Mouse (Mus musculus) adrenal gland, adult 8-10 months (tissue): ENCODE results near the gene Tmem72. TPM values are rescaled to one million over a fixed set of nuclear protein-coding genes. Genes with fewer than 3 reads are reported as not detected.
A peak's percentile ranks its signal among the peaks of the same experiment; 100 is the strongest.

ENCODE experiments used
- DNase-seq: peaks from one replicate; pipeline ENCODE4 v3.0.0; 2022
- microRNA-seq, 2 experiments: library from miRNA; unstranded; fragments of <30 nt; microRNA quantifications; one replicate each; pipeline ENCODE4 v1.2.0; 2022
- total RNA-seq, 4 experiments: library from RNA; stranded (reverse); gene quantifications; 2 replicates each; pipeline ENCODE4 v1.2.4; 2022

The Tmem72 gene
- total RNA-seq, 4 experiments from 2014 or later = 0.03 to 0.12 (median 0.08) TPM

DNA sequence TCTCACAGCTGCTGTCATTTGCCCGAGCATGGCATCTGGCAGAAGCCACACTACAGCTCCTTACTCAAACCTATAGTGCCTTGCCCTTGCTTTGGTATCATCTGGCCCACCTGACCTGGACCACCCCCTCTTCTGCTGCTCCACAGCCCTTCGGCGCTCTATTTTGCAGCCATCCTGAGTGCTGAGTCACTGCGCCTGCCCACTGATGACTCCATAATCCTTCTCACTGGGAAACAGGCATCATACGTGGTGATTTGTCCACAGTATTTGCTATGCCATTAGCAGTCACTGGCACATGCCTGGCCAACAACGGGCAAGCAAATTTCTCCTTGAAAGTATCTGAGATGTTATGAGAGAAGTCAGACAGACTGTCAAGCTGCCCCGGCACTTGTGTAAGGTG is 66.9 kb downstream of the Tmem72 start:
- no peak for DNase-seq

DNA sequence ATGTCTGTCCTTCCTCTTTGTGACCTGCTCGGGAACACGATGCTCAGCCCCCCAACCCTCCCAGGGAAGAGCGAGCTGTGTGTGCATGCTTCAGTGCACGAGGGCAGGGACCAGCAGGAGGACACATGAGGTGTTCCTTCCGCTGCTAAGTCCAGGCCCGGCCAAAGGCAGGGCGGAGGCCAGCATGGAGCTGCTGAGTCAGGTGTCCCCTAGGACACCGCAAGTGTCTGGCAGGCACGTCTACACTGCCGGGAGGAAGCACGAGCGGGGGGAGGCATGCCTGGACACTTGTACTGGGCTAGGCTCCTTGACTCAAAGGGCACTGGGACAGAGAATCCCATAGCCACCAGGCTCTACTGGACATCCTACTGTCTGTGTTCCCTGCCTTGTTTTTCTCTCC is 69.0 kb downstream of the Tmem72 start:
- DNase-seq = peak; percentile 28

DNA sequence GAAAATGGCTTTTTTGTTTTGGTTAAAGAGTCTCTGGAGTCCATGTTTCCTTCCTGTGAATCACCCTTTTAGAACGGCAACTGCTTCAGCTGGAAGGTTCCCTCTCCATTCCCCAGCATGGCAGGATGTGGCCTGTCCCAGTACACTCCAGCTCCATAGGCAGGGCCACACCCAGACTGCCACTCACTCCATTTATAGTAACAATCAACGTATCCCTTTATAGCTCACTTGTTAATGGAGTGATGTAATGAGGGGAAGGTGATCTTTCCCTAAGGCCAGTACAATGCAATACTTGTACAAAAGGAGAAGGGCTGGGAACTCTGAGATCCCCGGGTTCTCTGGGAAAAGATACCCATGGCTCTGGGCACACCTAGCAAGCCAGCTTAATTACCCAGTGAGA is 72.4 kb downstream of the Tmem72 start:
- no peak for DNase-seq

DNA sequence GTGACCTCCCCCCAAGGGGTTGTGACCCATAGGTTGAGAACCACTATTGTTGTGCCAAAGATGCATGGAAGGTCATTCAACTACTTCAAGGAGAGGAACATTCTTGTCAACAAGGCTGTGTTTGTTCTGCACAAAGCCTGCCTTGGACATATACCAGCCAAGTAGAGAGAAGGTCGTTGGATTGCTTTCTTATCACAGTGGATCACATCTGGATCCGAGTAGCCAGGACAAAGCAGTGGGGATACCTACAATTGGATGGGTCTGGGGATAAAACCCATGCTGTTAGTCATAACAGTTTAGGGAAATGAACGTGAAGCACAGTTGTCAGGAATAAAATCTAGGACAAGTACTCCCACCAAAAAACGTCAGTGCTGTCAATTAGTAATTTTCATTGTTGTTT is 72.8 kb downstream of the Tmem72 start:
- DNase-seq = no peak

DNA sequence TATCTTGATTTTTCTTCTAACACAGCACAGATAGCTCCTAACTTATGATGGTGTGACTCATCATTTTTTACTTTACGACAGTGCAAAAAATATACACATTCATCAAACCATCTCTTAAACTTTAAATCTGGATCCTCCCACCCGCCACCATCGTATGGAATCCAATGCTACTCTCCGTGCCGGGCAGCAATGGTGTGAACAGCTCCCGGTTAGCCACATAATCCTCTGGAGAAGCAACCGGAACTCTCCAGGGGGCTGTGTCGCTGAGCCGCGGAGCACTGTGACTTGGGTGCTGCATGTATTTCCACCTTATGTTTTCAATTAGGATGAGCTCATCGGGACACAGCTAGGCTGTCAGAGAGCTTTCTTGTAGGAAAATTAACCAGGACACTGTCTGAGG is 73.8 kb downstream of the Tmem72 start:
- DNase-seq = no peak

DNA sequence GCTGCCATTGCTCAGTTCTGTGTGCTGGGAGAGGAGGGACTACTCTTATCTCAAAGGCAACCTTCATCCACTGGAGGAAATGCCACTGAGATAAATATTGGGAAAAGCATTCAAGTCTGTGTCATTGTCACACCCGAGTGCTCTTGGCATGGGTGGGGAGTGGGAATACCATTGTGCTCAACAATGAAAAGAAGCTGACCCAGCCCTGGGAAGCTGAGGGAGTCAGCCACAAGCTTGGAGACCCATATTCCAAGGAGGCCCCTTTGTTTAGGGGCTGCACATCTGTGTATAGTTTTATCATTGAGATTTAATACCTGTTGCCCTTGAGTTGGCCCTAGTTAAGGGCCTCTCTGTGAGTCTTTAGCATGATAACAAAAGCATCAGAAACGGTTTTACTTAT is 77.0 kb downstream of the Tmem72 start:
- no peak for DNase-seq

DNA sequence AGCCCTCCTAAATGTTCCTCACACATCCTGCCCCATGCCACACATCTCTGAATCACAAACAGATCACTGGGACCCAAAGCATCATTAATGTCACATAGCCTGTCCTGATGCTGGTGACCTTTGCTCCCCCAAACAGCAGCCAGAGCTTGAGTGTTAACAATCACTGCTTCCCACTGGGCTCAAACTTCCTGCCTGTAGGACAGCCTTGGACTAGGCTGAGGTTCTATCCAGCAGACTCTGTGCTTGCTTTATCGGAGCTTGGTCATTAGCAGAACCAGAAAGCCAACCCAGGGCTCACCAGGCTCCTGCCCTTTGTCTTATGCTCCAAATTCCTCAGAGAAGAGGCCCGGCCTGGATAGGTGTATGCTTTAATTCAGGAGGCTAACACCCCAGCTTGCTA is 77.8 kb downstream of the Tmem72 start:
- no peak for DNase-seq

DNA sequence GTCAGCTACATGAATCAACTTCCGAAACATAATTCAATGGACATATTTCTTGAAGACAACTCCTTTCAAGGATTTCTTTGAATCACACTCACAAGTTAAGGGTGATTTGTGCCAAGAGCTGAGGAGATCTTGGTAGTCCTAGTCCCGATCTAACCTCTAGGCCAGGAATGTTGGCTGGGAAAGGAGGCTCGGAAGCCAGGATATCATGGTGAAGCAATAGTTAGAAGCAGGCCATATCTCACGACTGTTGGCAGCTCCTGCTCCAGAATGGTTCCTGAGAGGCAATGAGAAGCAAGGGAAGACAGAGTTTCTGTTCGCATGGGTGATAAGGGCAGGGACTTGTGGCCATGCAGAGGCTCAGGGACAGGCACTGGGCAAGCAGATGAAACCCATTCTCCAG is 79.2 kb downstream of the Tmem72 start:
- DNase-seq = no peak

DNA sequence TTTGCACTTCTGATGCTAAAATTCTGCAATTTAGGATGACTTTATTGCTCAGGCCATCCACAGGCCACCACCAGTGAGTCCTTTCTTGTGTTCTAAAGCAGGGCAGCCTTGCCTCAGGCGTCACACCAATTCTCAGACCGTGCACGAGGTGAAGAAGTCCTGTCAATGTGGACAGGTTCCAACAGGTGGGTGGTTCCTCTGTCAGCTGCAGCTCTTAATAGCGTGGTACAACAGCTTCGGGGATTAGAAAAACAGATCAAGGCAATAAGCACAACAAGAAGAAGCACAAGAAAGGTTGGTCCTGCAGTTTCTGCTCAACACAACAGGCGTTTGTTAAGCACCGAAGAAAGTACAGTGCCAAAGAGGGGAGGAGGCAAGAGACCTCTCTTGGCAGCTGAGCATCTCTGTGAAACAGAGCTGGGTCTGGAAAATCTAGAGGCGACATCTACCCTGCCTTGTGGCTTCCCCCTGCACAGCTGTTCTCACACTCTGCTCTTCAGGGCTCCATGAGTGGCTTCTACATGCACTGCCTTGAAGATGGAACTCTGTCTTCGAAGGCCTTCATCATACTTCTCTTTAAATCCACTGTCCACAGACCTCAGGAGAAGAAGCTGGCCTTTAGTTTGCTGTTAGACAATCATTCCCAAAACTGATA is 80.0 kb downstream of the Tmem72 start:
- DNase-seq = no peak

DNA sequence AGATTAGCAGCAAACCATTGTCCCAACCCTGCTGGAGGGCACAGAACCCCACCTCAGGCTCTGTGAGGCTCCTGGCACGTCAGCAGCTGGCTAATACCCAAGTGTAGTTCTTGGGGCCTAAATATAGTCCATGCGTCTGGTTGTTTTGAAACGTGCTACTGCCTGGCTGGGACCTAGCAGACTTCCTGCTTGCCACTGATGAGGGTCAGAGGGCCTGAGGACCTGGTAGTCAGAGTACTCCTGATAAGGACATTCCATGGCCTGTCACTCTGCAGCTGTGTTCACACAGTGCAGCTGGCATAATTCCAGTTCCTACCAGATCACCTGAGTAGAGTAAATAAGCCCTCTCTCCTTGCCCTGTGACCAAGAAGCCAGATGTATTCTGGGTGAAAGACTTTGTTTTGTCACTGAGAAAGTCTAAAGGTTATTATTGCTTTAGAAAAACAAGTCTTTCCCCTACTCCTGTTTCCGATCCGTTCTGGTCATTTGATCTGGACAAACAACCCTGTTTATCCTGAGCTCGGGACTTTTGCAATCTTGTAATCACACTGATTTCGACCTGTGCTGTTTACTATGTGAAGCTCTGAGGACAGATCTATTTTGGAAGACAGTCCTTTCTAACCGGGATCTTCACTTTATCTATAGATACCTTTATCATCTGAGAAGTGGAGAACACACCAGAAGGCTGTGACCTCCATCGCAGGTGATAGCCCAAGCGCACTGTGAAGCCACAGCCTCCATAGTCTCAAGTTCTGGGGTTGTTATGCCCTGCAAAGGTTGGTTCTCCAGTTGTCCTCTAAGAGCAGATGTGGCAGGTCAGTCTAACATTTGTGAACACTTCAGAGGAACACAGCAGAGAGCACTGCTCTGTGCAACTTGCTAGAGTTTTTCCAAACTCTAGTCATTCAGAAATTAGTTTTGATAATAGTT is 81.2 kb downstream of the Tmem72 start:
- peak; percentile 60 for DNase-seq

DNA sequence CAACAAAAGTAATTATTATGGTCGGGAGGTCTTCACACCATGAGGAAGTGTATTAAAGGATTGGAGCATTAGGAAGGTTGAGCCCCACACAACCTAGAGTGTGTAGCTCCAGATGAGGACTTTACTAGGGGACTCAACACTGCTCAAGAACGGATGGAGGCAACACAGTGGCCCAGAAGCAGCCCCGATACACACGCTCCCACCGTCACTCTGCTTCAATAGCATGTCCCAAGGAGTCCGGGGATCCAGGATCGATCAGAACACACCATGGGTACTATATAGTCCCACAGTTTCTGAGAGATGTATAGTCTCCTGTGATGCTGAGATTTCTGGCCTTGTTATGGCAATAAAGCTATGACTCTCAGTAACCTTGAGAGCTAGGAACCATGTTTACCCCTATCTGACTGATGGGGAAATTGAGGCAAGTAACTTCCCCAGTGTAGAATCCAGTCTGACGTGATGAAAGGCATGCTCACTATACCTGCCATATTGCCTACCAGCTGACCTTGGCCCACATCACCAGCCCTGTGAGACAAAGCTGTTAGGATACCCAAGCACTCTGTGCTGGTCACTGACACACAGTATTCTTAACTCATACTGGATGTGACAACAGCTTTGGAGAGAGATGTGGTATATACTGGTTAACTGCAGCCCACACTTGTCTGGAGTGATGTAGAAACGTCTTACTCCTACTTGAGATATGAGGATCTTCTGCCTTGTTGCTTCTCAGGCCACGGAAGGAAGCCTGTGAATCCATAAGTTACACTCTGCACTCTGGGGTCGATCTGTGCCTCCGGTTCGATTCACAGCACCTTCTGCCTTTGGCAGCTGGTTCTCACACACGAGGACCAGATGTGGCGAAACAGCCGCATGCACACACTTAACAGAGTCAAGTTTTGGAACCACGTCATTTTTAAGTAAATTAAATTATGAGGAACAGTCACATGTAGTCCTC is 82.7 kb downstream of the Tmem72 start:
- DNase-seq = no peak

DNA sequence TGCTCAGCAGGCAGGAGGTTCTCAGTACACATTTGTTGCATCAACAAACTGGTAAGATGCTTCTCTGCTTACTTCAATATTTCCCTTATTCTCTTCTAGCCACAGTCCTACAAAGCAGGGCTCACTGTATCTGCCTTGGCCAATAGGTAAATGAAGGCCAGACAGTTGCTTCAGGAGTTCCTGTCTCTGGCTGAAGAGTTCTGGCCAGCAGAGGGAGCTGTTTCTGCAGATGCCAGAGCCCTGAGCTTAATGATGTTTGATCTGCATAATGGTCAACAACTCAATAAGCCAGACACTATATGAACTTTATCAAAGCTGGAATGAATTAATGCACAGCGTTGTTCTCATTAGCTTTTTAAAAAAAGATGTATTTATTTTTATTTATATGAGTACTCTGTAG is 84.6 kb downstream of the Tmem72 start:
- no peak for DNase-seq

DNA sequence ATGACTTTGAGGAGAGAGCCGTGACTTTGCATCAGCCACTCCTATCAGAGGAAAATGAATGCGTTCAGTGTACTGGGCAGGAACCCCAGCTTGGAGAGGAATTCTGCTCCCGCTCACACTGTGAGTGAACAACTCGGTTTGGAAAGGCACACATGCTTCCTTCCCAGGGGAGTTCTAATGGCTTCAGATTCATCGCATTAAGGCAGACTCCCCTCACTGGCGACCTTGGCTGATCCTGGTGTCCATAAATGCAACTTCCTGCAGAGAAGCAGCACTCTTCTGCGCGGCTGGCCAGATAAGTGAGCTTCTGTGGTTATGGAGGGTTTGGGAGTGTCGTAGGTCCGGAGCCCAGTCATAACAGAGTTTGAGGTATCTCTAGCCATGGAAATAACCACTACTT is 86.9 kb downstream of the Tmem72 start:
- DNase-seq = no peak

Small RNAs within 50 kb of the gene (microRNA-seq; reads per million reads assigned to microRNA genes)
- gene Mir7043 = 0 to 0.35 reads per million in 2 experiments

Other genes with a start within 250 kb of the Tmem72 start
- not detected for gene Olfr211, start 227.8 kb downstream of the Tmem72 start, total RNA-seq
- gene Olfr212, start 210.4 kb downstream of the Tmem72 start, total RNA-seq = under 1 TPM; 0.10 to 0.12 (median 0.11) TPM
- gene Olfr213, start 178.5 kb downstream of the Tmem72 start, total RNA-seq = not detected
- gene Gm5580, start 165.8 kb downstream of the Tmem72 start, total RNA-seq = 1 to 10 TPM; 2.3 to 4.0 (median 2.9) TPM
- gene Olfr214, start 162.7 kb downstream of the Tmem72 start, total RNA-seq = not detected
- not detected for gene Olfr215, start 132.7 kb downstream of the Tmem72 start, total RNA-seq
- 10 to 100 TPM; 18.0 to 21.8 (median 20.2) TPM for gene Zfp422, start 87.9 kb downstream of the Tmem72 start, total RNA-seq
- 1 to 10 TPM; 2.2 to 5.3 (median 4.0) TPM for gene Depp1, start 66.3 kb downstream of the Tmem72 start, total RNA-seq
- 1 to 10 TPM; 4.6 to 6.2 (median 5.8) TPM for gene Rassf4, start 43.0 kb downstream of the Tmem72 start, total RNA-seq